Mouse (Mus musculus) CD4-positive, CD25-positive, alpha-beta regulatory T cell (primary cell): Measurements from ENCODE around the gene Fcor. TPM values are rescaled to one million over a fixed set of nuclear protein-coding genes. Genes with fewer than 3 reads are reported as not detected.

Experiments
- polyA plus RNA-seq: library from polyadenylated mRNA; unstranded; fragments of 100-300 nt; shearing (Covaris generic); gene quantifications from one replicate; pipeline ENCODE4 v1.2.1, GENCODE M21; 2017

The Fcor gene
- not detected for polyA plus RNA-seq

GRCm38 (mm10) chr8:3671980-3672491 is at the start of gene Fcor:
Gene Fcor (minus strand): TSS chr8:3672362.

GRCm38 (mm10) chr8:3720551-3720950 is 48.4 kb upstream of the Fcor start, which contains the start of gene Clec4g:
Gene Clec4g (minus strand): TSS chr8:3720651.

GRCm38 (mm10) chr8:3694121-3694520 is 22.0 kb upstream of the Fcor start, which contains the start of gene Fcer2a:
Gene Fcer2a (minus strand): TSS chr8:3694175.

GRCm38 (mm10) chr8:3676131-3676992 is 4.2 kb upstream of the Fcor start, which contains the start of gene Trappc5:
Gene Trappc5 (plus strand): TSS chr8:3676299.

GRCm38 (mm10) chr8:3665507-3665906 is 6.7 kb downstream of the Fcor start, which contains the start of gene Mcemp1:
Gene Mcemp1 (plus strand): TSS chr8:3665754.

GRCm38 (mm10) chr8:3655526-3655925 is 16.6 kb downstream of the Fcor start, which contains the start of gene Retn:
Gene Retn (plus strand): TSS chr8:3655770.

GRCm38 (mm10) chr8:3630647-3631477 is 41.3 kb downstream of the Fcor start, which contains the start of gene Stxbp2:
Gene Stxbp2 (plus strand): TSS chr8:3630955.

GRCm38 (mm10) chr8:3625445-3625844 is 46.7 kb downstream of the Fcor start, which contains the start of gene Pcp2:
Gene Pcp2 (minus strand): TSS chr8:3625545.

GRCm38 (mm10) chr8:3621199-3621970 is 50.8 kb downstream of the Fcor start, which contains the start of the genes Xab2 and Pet100:
Gene Xab2 (minus strand): TSS chr8:3621316.
Gene Pet100 (plus strand): TSS chr8:3621548.

Other genes with a start within 250 kb of the Fcor start
- gene Pex11g, start 204.7 kb downstream of the Fcor start, polyA plus RNA-seq = 7.5 TPM
- gene Tex45, start 201.5 kb downstream of the Fcor start, polyA plus RNA-seq = 0.16 TPM
- 9.0 TPM for gene Zfp358, start 179.2 kb downstream of the Fcor start, polyA plus RNA-seq
- gene Mcoln1, start 171.9 kb downstream of the Fcor start, polyA plus RNA-seq = 132 TPM
- gene Pnpla6, start 157.0 kb downstream of the Fcor start, polyA plus RNA-seq = 42.3 TPM
- gene C330021F23Rik, start 104.4 kb downstream of the Fcor start, polyA plus RNA-seq = not detected
- 0.29 TPM for gene Camsap3, start 85.1 kb downstream of the Fcor start, polyA plus RNA-seq
- gene Xab2, start 51.0 kb downstream of the Fcor start, polyA plus RNA-seq = 113 TPM
- gene Pet100, start 50.8 kb downstream of the Fcor start, polyA plus RNA-seq = 116 TPM
- not detected for gene Pcp2, start 46.8 kb downstream of the Fcor start, polyA plus RNA-seq
- gene Stxbp2, start 41.4 kb downstream of the Fcor start, polyA plus RNA-seq = 228 TPM
- not detected for gene Retn, start 16.6 kb downstream of the Fcor start, polyA plus RNA-seq
- 0.28 TPM for gene Mcemp1, start 6.6 kb downstream of the Fcor start, polyA plus RNA-seq
- gene Trappc5, start 3.9 kb upstream of the Fcor start, polyA plus RNA-seq = 34.8 TPM
- 1.1 TPM for gene Fcer2a, start 21.8 kb upstream of the Fcor start, polyA plus RNA-seq
- not detected for gene Clec4g, start 48.3 kb upstream of the Fcor start, polyA plus RNA-seq
- 0.42 TPM for gene Cd209a, start 76.6 kb upstream of the Fcor start, polyA plus RNA-seq
- gene Cd209e, start 181.9 kb upstream of the Fcor start, polyA plus RNA-seq = 0.10 TPM
- not detected for gene Cd209d, start 206.2 kb upstream of the Fcor start, polyA plus RNA-seq